Mouse (Mus musculus) limb, embryonic 10.5 days (tissue): ENCODE results near the gene Zbtb20. TPM values are rescaled to one million over a fixed set of nuclear protein-coding genes. Genes with fewer than 3 reads are reported as not detected.

Experiments
- DNase-seq: peaks from one replicate; pipeline ENCODE4 v3.0.0-alpha.2; 2017; ENCODE audit warnings: low spot score
- H3K27ac ChIP-seq: fragments of 300-500 bp; sonication (generic); 2 replicates; pipeline ENCODE4 v1.5.1; 2016; ENCODE audit warnings: mild to moderate bottlenecking
- H3K27me3 ChIP-seq: fragments of 300-500 bp; sonication (generic); 2 replicates; pipeline ENCODE4 v1.6.1; 2016; ENCODE audit warnings: low read depth, mild to moderate bottlenecking; ENCODE audit not compliant: poor library complexity, severe bottlenecking
- H3K36me3 ChIP-seq: fragments of 300-500 bp; sonication (generic); 2 replicates; pipeline ENCODE4 v1.6.1; 2016; ENCODE audit warnings: mild to moderate bottlenecking, moderate library complexity
- H3K4me1 ChIP-seq: fragments of 300-500 bp; sonication (generic); 2 replicates; pipeline ENCODE4 v1.6.1; 2016
- H3K4me3 ChIP-seq: fragments of 300-500 bp; sonication (generic); 2 replicates; pipeline ENCODE4 v1.5.1; 2016; ENCODE audit warnings: mild to moderate bottlenecking, moderate library complexity
- H3K9me3 ChIP-seq: fragments of 300-500 bp; sonication (generic); replicated peaks from 2 replicates; pipeline ENCODE4 v1.6.1; 2016; ENCODE audit warnings: mild to moderate bottlenecking
- WGBS: fragments of 180-500 bp; shearing (Covaris S2); methylation state at CpG from one replicate; pipeline ENCODE4 v1.1.7; 2016; 5-methylcytosine and 5-hydroxymethylcytosine counted together
- microRNA counts: library from miRNA; unstranded; fragments of <30 nt; microRNA quantifications from one replicate; lab custom pipeline; 2017
- microRNA-seq: library from miRNA; unstranded; fragments of <30 nt; microRNA quantifications from one replicate; pipeline ENCODE4, GENCODE M21; 2017
- polyA plus RNA-seq: library from polyadenylated mRNA; unstranded; fragments of >200 nt; fragmentation: Nextera tagmentation; extraction: Ambion mirVana; gene quantifications from 2 replicates; pipeline ENCODE4 v1.2.1, GENCODE M21; 2016

Gene Zbtb20
- polyA plus RNA-seq, 1 experiment from 2014 or later: 11.7 TPM

DNA sequence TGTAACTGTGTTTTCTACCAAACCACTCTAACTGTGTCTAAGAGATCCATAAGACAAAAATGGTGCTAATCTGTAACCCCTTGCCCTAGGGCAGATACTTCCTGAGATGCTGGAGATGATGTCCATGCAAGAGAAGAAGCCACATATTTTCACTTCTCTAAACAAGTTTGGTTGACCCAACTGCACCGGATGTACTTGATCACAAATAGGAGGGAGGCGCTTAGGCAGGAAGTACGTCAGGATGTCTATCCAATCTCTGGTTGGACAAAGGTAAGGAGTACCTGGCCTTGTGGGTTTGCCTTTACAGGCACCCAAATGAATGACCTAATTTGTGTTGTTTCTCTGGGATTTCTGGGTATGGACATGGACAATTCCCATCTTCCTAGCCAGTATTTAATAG lies 792.6 kb downstream of the Zbtb20 start:
- Histone ChIP-seq H3K27me3 (peaks cover 13% of the 10 kb centered on the region; the same call in 1 of the 2 replicates), H3K4me3 (no peak overlapping the region), H3K4me1 (no peaks in the 10 kb centered on the region), H3K27ac (no peak overlapping the region), H3K9me3 (no peaks in the 10 kb centered on the region), H3K36me3 (no peaks in the 10 kb centered on the region)
- DNase-seq: no peak
- WGBS: 94% methylated on average over 3 of the region's 3 CpGs

DNA sequence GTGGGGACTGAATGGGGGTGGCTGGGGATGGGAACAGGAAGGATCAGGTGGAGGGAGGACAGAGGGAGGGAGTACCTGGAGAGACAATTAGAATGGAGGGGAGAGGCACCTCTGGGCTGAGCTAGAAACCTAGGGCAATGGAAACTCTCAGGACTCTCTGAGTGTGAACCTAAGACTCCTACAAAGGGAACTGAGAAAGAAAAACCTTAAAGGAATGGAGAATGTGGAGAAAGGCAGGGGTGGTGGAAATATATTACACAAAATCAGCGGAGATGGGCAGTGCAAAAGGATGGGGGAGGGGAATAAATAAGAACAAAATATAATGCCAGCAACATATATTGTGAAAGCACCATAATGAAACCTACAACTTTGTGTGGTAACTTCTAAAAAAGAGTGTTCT lies 796.3 kb downstream of the Zbtb20 start:
- H3K27ac ChIP-seq: no peak overlapping the region
- peaks cover 8% of the 10 kb centered on the region; the same call in 1 of the 2 replicates for H3K27me3 ChIP-seq
- no peaks in the 10 kb centered on the region for H3K9me3 ChIP-seq
- WGBS: 93% methylated on average over 1 of the region's 1 CpGs
- H3K36me3 ChIP-seq: no peaks in the 10 kb centered on the region
- no peaks in the 10 kb centered on the region for H3K4me1 ChIP-seq
- H3K4me3 ChIP-seq: no peak overlapping the region
- no peak for DNase-seq

DNA sequence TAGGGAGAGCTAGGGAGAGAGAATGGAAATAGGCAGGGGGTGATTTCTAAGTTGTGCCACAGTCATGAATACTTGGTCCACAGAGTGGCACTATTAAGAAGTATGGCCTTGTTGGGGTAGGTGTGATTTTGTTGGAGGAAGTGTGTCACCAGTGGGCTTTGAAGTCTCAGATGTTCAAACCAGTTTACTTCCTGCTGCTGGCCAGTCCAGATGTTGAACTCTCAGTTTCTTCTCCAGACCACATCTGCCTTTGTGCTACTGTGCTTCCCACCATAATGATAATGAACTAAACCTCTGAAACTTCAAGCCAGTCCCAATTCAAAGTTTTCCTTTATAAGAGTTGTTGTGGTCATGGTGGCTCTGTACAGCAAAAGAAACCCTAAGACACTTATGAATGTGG lies 797.0 kb downstream of the Zbtb20 start:
- H3K36me3 ChIP-seq: no peaks in the 10 kb centered on the region

DNA sequence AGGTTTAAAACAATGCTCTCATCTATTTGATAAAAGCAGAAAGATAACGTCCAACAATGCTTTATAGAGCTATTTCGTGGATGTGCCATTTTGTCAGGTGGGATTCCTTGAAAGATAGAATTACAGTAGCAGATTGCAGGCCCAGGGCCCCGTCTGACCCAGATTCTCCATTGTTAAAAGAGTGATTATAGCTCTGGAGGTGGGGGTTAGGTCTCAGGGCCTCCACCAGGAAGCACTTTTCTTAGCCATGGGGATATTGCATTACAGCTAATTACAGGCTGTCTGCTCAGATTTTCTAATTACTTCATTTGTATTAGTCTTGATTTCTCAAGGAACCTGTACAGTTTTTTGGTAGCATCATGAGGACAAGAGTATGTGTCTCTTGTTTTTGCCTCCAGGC lies 798.7 kb downstream of the Zbtb20 start:
- no peak for DNase-seq
- 81% methylated on average over 3 of the region's 3 CpGs for WGBS
- H3K36me3 ChIP-seq: no peaks in the 10 kb centered on the region
- no peaks in the 10 kb centered on the region for H3K9me3 ChIP-seq
- H3K27me3 ChIP-seq: peaks cover 8% of the 10 kb centered on the region; the same call in 1 of the 2 replicates
- no peak overlapping the region for H3K27ac ChIP-seq
- no peak overlapping the region for H3K4me3 ChIP-seq
- no peaks in the 10 kb centered on the region for H3K4me1 ChIP-seq

More for the DNA sequence above, 797.0 kb downstream of the Zbtb20 start:
- Histone ChIP-seq H3K27me3 (peaks cover 8% of the 10 kb centered on the region; the same call in 1 of the 2 replicates), H3K4me1 (no peaks in the 10 kb centered on the region), H3K4me3 (no peak overlapping the region), H3K9me3 (no peaks in the 10 kb centered on the region), H3K27ac (no peak overlapping the region)
- DNase-seq: no peak

DNA sequence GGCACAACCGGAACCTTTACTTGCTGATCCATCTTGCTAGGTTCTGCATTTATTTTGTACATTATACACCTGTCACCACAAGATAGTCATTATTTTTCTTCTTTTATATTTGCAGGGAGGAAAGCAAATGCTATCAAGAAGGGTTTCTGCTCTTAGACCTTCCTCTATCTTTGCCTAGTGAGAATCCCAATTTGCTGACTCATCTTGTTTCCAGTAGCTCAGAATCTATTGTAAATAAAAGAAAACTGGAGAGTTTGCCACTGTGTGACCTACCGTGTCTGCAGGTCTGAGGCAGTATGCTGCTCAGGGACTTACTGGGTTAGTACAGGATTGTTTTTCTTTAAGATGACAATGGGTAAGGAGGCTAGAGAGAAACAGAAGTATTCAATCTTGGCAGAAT lies 812.3 kb downstream of the Zbtb20 start:
- no peak overlapping the region for H3K4me3 ChIP-seq
- H3K9me3 ChIP-seq: no peaks in the 10 kb centered on the region
- no peak for DNase-seq
- no peaks in the 10 kb centered on the region for H3K4me1 ChIP-seq
- H3K27ac ChIP-seq: no peak overlapping the region
- WGBS: 90% methylated on average over 2 of the region's 2 CpGs
- H3K36me3 ChIP-seq: no peaks in the 10 kb centered on the region
- no peaks in the 10 kb centered on the region for H3K27me3 ChIP-seq

DNA sequence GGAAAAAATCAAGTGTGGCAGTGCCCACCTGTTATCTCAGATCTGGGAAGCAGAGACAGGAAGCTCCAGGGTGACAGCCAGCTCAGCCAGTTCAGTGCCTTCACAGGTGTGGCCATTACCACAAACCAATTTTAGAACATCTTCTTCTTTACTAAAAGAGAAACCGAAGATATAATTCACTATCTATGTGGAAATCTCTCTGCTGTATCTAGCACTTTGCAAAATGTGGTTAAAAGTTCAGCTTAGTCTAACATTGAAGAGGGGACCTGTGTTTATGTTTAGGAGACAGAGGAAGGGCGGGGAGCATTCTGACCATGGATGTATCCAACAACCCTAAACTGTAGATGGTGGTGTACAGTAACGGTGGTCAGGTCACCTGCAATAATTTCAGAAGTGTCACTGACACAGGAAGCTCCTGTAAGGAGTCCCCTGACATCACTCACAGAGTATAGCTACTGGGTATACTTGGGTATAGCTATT lies 814.6 kb downstream of the Zbtb20 start:
- no peak for DNase-seq
- Histone ChIP-seq H3K4me3 (no peak overlapping the region), H3K9me3 (no peaks in the 10 kb centered on the region), H3K27me3 (no peaks in the 10 kb centered on the region), H3K27ac (no peak overlapping the region), H3K4me1 (no peaks in the 10 kb centered on the region), H3K36me3 (no peaks in the 10 kb centered on the region)
- 92% methylated on average over 3 of the region's 3 CpGs for WGBS

DNA sequence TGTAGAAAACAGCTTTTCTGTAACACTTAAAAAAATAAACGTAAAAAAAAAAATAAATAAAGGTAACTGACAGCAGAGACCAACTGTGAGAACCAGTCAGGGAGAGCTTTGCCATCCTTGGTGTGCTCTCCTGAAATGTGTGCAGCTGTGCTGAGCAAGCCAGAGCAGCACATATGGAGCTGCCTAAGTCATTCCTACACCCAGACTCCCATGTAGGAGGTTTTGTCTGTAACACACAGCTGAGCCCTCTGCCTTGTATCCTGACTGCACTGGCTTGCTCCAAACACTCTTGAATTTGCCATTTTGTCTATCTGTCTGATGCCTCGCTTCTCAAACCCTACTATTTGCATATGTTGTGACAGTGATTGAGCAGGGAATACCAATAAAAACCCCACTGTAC lies 815.2 kb downstream of the Zbtb20 start:
- H3K36me3 ChIP-seq: no peaks in the 10 kb centered on the region
- no peaks in the 10 kb centered on the region for H3K9me3 ChIP-seq
- WGBS: 87% methylated on average over 2 of the region's 2 CpGs
- no peaks in the 10 kb centered on the region for H3K27me3 ChIP-seq
- no peak overlapping the region for H3K27ac ChIP-seq
- H3K4me3 ChIP-seq: no peak overlapping the region
- DNase-seq: no peak
- H3K4me1 ChIP-seq: no peaks in the 10 kb centered on the region

DNA sequence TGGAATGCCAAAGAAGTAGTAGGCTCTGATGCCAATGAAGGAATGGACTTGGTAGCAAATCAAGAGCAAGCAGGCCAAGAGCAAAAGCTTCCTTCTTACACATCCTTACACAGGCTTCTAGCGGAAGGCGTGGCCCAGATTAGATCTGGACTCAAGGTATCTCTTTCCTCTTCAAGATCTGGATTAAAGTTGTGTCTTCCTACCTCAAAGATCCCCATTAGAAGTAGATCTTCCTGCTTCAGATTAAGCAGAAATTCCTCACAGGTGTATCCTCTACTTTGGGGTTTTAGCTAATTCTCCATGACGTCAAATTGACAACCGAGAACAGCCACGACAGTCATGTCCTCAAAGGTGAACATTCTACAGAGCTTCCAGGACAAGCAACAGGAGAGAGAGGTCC lies 816.1 kb downstream of the Zbtb20 start:
- 95% methylated on average over 5 of the region's 5 CpGs for WGBS
- H3K36me3 ChIP-seq: no peaks in the 10 kb centered on the region
- DNase-seq: no peak
- H3K9me3 ChIP-seq: no peaks in the 10 kb centered on the region
- H3K4me1 ChIP-seq: no peaks in the 10 kb centered on the region
- no peak overlapping the region for H3K27ac ChIP-seq
- no peaks in the 10 kb centered on the region for H3K27me3 ChIP-seq
- no peak overlapping the region for H3K4me3 ChIP-seq

MicroRNA genes within 50 kb of the gene (microRNA counts, 519-probe panel; counts per million panel counts)
- 684 counts per million, percentile 72 among the panel's probes with 10 or more counts for microRNA mmu-miR-568 (lab: Ali Mortazavi, UCI)

Small RNAs within 50 kb of the gene (microRNA-seq; reads per million reads assigned to microRNA genes)
- gene Mir568: not detected
